Mouse (Mus musculus) heart, embryonic 11.5 days (tissue): ENCODE measurements at regions not wholly inside any gene's neighbourhood (a gene's known extent, or its start where the extent isn't known, plus 50 kb on each side); places are given as distances from the start of the nearest gene placed in this dataset.

Experiments used
- ATAC-seq: fragments of 200-750 bp; cut with Nextera tagmentation; replicated peaks from 2 replicates; pipeline ENCODE4 v1.8.0; 2017; ENCODE audit warnings: moderate library complexity; ENCODE audit not compliant: insufficient number of reproducible peaks, low FRiP score, low TSS enrichment
- H3K27ac ChIP-seq: fragments of 300-500 bp; sonication (generic); 2 replicates; pipeline ENCODE4 v1.5.1; 2014; ENCODE audit warnings: mild to moderate bottlenecking, low read depth, low read length
- H3K27me3 ChIP-seq: fragments of 300-500 bp; sonication (generic); 2 replicates; pipeline ENCODE4 v1.6.1; 2014; ENCODE audit warnings: mild to moderate bottlenecking, low read length, mixed read lengths; ENCODE audit not compliant: control insufficient read depth, insufficient read depth
- H3K36me3 ChIP-seq: fragments of 300-500 bp; sonication (generic); 2 replicates; pipeline ENCODE4 v1.6.1; 2014; ENCODE audit warnings: mild to moderate bottlenecking, low read length, moderate library complexity, mixed read lengths; ENCODE audit not compliant: control insufficient read depth, insufficient read depth
- H3K4me1 ChIP-seq: fragments of 300-500 bp; sonication (generic); 2 replicates; pipeline ENCODE4 v1.6.1; 2014; ENCODE audit warnings: low read length; ENCODE audit not compliant: control insufficient read depth, insufficient read depth
- H3K4me2 ChIP-seq: fragments of 300-500 bp; sonication (generic); 2 replicates; pipeline ENCODE4 v1.6.1; 2014; ENCODE audit warnings: mild to moderate bottlenecking, moderate library complexity
- H3K4me3 ChIP-seq: fragments of 300-500 bp; sonication (generic); 2 replicates; pipeline ENCODE4 v1.5.1; 2014; ENCODE audit warnings: low read depth, low read length
- H3K9ac ChIP-seq: fragments of 300-500 bp; sonication (generic); 2 replicates; pipeline ENCODE4 v1.6.1; 2014; ENCODE audit warnings: mild to moderate bottlenecking, low read depth, low read length, moderate library complexity
- H3K9me3 ChIP-seq: fragments of 300-500 bp; sonication (generic); replicated peaks from 2 replicates; pipeline ENCODE4 v1.6.1; 2016; ENCODE audit warnings: low read length; ENCODE audit not compliant: control insufficient read depth
- WGBS: fragments of 180-500 bp; shearing (Covaris S2); extraction: QIAGEN DNeasy Blood & Tissue Kit; methylation state at CpG from one replicate; pipeline ENCODE4 v1.1.7; 2014; ENCODE audit not compliant: insufficient replicate concordance; 5-methylcytosine and 5-hydroxymethylcytosine counted together

GRCm38 (mm10) chr2:131801212-131801611 lies 58.3 kb downstream of the Erv3 start:
- H3K9ac ChIP-seq: no peak overlapping the region
- no peak overlapping the region for H3K4me2 ChIP-seq
- H3K27ac ChIP-seq: no peak overlapping the region
- 65% methylated on average over 8 of the region's 8 CpGs for WGBS
- H3K36me3 ChIP-seq: no peaks in the 10 kb centered on the region
- no peak for ATAC-seq
- H3K27me3 ChIP-seq: no peaks in the 10 kb centered on the region
- H3K4me3 ChIP-seq: no peak overlapping the region
- no peaks in the 10 kb centered on the region for H3K4me1 ChIP-seq
- no peaks in the 10 kb centered on the region for H3K9me3 ChIP-seq

GRCm38 (mm10) chr2:131800126-131800894 lies 59.2 kb downstream of the Erv3 start:
- Histone ChIP-seq H3K4me2 (no peak overlapping the region), H3K4me1 (no peaks in the 10 kb centered on the region), H3K9ac (no peak overlapping the region), H3K27me3 (no peaks in the 10 kb centered on the region), H3K4me3 (no peak overlapping the region), H3K36me3 (no peaks in the 10 kb centered on the region), H3K27ac (no peak overlapping the region), H3K9me3 (no peaks in the 10 kb centered on the region)
- 89% methylated on average over 8 of the region's 8 CpGs for WGBS
- no peak for ATAC-seq

GRCm38 (mm10) chr2:131799486-131799885 lies 60.1 kb downstream of the Erv3 start:
- H3K36me3 ChIP-seq: no peaks in the 10 kb centered on the region
- H3K9me3 ChIP-seq: no peaks in the 10 kb centered on the region
- H3K27me3 ChIP-seq: no peaks in the 10 kb centered on the region
- H3K4me1 ChIP-seq: no peaks in the 10 kb centered on the region
- H3K4me2 ChIP-seq: no peak overlapping the region
- H3K27ac ChIP-seq: no peak overlapping the region
- H3K4me3 ChIP-seq: no peak overlapping the region
- 81% methylated on average over 7 of the region's 7 CpGs for WGBS
- ATAC-seq: no peak
- no peak overlapping the region for H3K9ac ChIP-seq

GRCm38 (mm10) chr2:131797001-131797693 lies 62.4 kb downstream of the Erv3 start:
- H3K27ac ChIP-seq: no peak overlapping the region
- no peaks in the 10 kb centered on the region for H3K27me3 ChIP-seq

GRCm38 (mm10) chr2:131775381-131775780 lies 84.2 kb downstream of the Erv3 start:
- WGBS: 72% methylated on average over 1 of the region's 1 CpGs

More at GRCm38 (mm10) chr2:131797001-131797693, 62.4 kb downstream of the Erv3 start:
- H3K4me3 ChIP-seq: no peak overlapping the region
- H3K4me2 ChIP-seq: no peak overlapping the region
- no peaks in the 10 kb centered on the region for H3K4me1 ChIP-seq
- H3K9ac ChIP-seq: no peak overlapping the region
- H3K36me3 ChIP-seq: no peaks in the 10 kb centered on the region
- ATAC-seq: no peak
- H3K9me3 ChIP-seq: no peaks in the 10 kb centered on the region
- WGBS: 63% methylated on average over 9 of the region's 9 CpGs

GRCm38 (mm10) chr2:131773691-131774090 lies 85.9 kb downstream of the Erv3 start:
- ATAC-seq: no peak
- no peaks in the 10 kb centered on the region for H3K9me3 ChIP-seq
- no peaks in the 10 kb centered on the region for H3K27me3 ChIP-seq
- H3K9ac ChIP-seq: no peak overlapping the region
- H3K36me3 ChIP-seq: no peaks in the 10 kb centered on the region
- no peak overlapping the region for H3K4me3 ChIP-seq
- no peaks in the 10 kb centered on the region for H3K4me1 ChIP-seq
- WGBS: 79% methylated on average over 4 of the region's 4 CpGs
- no peak overlapping the region for H3K4me2 ChIP-seq
- no peak overlapping the region for H3K27ac ChIP-seq

More at GRCm38 (mm10) chr2:131775381-131775780, 84.2 kb downstream of the Erv3 start:
- H3K9me3 ChIP-seq: no peaks in the 10 kb centered on the region; the same call in 1 of the 2 replicates
- no peak overlapping the region for H3K4me3 ChIP-seq
- H3K4me1 ChIP-seq: no peaks in the 10 kb centered on the region
- H3K27me3 ChIP-seq: no peaks in the 10 kb centered on the region
- H3K9ac ChIP-seq: no peak overlapping the region
- H3K36me3 ChIP-seq: no peaks in the 10 kb centered on the region
- H3K27ac ChIP-seq: no peak overlapping the region
- H3K4me2 ChIP-seq: no peak overlapping the region
- no peak for ATAC-seq

- Histone ChIP-seq H3K9ac (no peak overlapping the region), H3K36me3 (no peaks in the 10 kb centered on the region), H3K4me1 (no peaks in the 10 kb centered on the region), H3K4me2 (no peak overlapping the region), H3K4me3 (no peak overlapping the region), H3K27me3 (no peaks in the 10 kb centered on the region), H3K9me3 (no peaks in the 10 kb centered on the region), H3K27ac (no peak overlapping the region)
- WGBS: 75% methylated on average over 5 of the region's 5 CpGs
- ATAC-seq: no peak
Observed at GRCm38 (mm10) chr2:131772163-131772562, 87.4 kb downstream of the Erv3 start.

- Histone ChIP-seq H3K9me3 (no peaks in the 10 kb centered on the region), H3K4me3 (no peak overlapping the region), H3K4me1 (no peaks in the 10 kb centered on the region), H3K4me2 (no peak overlapping the region), H3K36me3 (no peaks in the 10 kb centered on the region), H3K9ac (no peak overlapping the region), H3K27ac (no peak overlapping the region), H3K27me3 (no peaks in the 10 kb centered on the region)
- no peak for ATAC-seq
- 52% methylated on average over 5 of the region's 5 CpGs for WGBS
Observed at GRCm38 (mm10) chr2:131770852-131771251, 88.7 kb downstream of the Erv3 start.
